Mouse (Mus musculus): Measurements from ENCODE around the gene Olfr504. TPM values are rescaled to one million over a fixed set of nuclear protein-coding genes. Genes with fewer than 3 reads are reported as not detected.
"Not testable (repeated sequence)": the region's sequence is repeated elsewhere in the genome, so short reads cannot be mapped to it uniquely, and the experiment has no call there.

Olfr504 gene
- not detected in 2 replicates for polyA plus RNA-seq (2015; fragmentation: Nextera tagmentation; extraction: Ambion mirVana)

DNA sequence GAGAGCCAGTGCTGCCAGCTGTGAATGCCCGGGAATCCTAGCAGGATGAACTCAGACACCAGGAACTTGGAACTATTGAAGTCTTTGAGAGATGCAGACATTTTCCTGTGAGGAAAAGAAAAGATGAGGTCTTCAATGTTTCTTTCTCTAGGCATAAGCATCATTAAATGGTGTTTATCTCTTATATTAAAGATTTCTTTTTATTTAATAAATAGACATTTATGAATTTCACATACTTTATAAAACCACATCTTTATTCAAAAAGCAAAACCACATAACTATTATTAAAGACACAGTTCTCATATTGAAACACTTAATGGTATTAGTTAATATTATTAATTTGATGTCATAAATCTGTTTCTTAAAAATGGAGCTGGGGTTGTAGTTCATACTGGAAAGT, at the start of gene Olfr504:
TSS of gene Olfr504 (minus strand) at position 101 of the 400 bp plus-strand sequence.
- ATAC-seq (ENCODE audit: insufficient number of reproducible peaks, low FRiP score, low TSS enrichment, low read depth) = no peak
- H3K4me2 ChIP-seq = no peak within 1 kb of the TSS
- H3K4me3 ChIP-seq = no peak within 1 kb of the TSS
- no peaks in the 10 kb centered on the region for H3K27me3 ChIP-seq
- H3K27ac ChIP-seq = no peak within 1 kb of the TSS
- H3K36me3 ChIP-seq = no peaks in the 10 kb centered on the region
- no peaks in the 10 kb centered on the region for H3K4me1 ChIP-seq
- WGBS = 85% methylated on average over 1 of the region's 1 CpGs
- no peak within 1 kb of the TSS for H3K9ac ChIP-seq
- H3K9me3 ChIP-seq = no peaks in the 10 kb centered on the region

DNA sequence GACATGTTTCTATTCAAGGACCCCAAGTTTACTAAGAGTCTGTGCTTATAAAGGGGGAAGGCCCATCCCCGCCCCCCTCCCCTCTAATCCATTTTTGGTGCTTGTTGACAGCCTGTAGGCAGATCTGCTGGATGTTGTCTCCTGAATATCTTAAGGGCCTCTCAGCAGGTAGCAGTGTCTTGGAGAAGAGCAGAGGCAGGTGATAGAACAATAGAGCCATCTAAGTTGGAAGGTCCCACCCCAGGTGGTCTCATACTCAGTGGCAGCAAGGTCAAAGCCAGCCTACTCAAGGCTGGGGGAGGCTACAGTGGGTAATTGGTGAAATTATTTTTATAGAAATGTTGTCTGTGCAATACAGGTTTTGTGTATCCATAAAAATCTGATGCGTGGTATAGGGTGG, 48.5 kb upstream of the Olfr504 start:
- Histone ChIP-seq H3K27me3 (no peaks in the 10 kb centered on the region), H3K36me3 (no peaks in the 10 kb centered on the region), H3K9ac (no peak overlapping the region), H3K4me2 (no peak overlapping the region), H3K4me1 (no peaks in the 10 kb centered on the region), H3K27ac (no peak overlapping the region), H3K9me3 (no peaks in the 10 kb centered on the region), H3K4me3 (no peak overlapping the region)
- 77% methylated on average over 2 of the region's 2 CpGs for WGBS
- ATAC-seq (ENCODE audit: insufficient number of reproducible peaks, low FRiP score, low TSS enrichment, low read depth) = no peak

DNA sequence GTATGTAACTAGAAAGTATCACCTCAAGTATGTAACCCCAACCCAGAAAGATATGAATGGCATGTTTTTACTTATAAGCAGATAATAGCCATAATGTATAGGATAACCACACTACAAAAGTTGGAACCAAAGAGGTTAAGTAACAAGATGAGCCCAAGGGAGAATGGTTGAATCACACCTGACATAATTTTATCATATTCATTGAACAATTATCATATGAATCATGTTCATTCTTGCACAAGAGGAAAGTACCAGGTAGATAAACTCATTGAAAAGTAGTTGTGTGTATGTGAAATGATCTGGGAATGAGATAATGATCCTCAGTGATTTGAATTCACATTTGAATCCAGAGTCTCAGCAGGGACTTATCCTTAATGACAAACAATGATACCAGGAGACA, 44.9 kb upstream of the Olfr504 start, which contains the start of gene Olfr506:
TSS of gene Olfr506 (plus strand) at position 301 of the 400 bp plus-strand sequence.
- no peaks in the 10 kb centered on the region for H3K4me1 ChIP-seq
- H3K27me3 ChIP-seq = no peaks in the 10 kb centered on the region
- no peak within 1 kb of the TSS for H3K4me3 ChIP-seq
- no peaks in the 10 kb centered on the region for H3K9me3 ChIP-seq
- no peak within 1 kb of the TSS for H3K9ac ChIP-seq
- ATAC-seq (ENCODE audit: insufficient number of reproducible peaks, low FRiP score, low TSS enrichment, low read depth) = no peak
- no peak within 1 kb of the TSS for H3K27ac ChIP-seq
- H3K4me2 ChIP-seq = no peak within 1 kb of the TSS
- no peaks in the 10 kb centered on the region for H3K36me3 ChIP-seq

DNA sequence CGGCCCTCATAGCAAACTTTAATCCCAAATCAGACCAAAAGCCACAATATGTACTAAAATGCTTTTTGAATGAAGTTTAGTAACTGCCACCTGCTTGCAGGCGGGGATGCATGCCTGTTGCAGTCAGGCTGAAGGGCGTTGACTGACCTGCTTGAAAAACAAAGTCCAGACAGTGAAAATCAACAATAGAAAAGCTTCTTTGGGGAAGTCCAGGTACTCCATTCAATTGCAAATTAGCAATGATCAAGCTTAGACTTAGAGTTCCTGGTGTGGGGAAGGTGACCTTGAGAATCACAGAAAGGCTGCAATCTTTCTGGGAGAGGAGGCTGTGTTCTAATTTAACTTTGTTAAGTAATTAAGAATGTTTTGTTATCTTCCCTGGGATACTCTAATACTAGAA, 36.3 kb upstream of the Olfr504 start:
- ATAC-seq (ENCODE audit: insufficient number of reproducible peaks, low FRiP score, low TSS enrichment, low read depth); H3K4me3 ChIP-seq: not testable (repeated sequence)
- 79% methylated on average over 3 of the region's 3 CpGs for WGBS

DNA sequence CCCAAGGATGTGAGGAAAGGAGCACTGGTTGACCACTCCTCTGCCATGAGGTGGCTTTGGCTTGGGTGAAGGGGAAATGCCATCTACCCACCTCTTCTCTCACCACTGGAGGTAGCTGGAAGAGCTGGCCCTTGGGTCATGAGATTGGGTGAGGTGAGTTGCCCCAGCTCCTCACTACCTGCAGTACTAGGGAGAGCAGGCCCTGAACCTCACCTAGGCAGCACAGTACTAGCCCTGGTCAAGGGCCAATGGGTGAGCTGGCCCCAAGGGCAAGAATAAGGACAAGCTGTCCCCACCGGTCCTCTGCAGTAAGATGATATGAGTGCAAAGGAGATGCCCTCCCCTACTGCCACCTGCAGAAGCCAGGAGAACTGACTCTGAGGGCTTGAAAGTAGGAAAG, 24.2 kb upstream of the Olfr504 start:
- Histone ChIP-seq H3K4me1 (no peaks in the 10 kb centered on the region), H3K27me3 (no peaks in the 10 kb centered on the region), H3K27ac (no peak overlapping the region), H3K9ac (no peak overlapping the region), H3K9me3 (no peaks in the 10 kb centered on the region), H3K4me3 (no peak overlapping the region), H3K4me2 (no peak overlapping the region), H3K36me3 (no peaks in the 10 kb centered on the region)
- ATAC-seq (ENCODE audit: insufficient number of reproducible peaks, low FRiP score, low TSS enrichment, low read depth) = no peak
- WGBS = 95% methylated on average over 1 of the region's 1 CpGs

More for the DNA sequence above, 36.3 kb upstream of the Olfr504 start:
- not testable (repeated sequence) for H3K9ac ChIP-seq, H3K4me1 ChIP-seq, H3K9me3 ChIP-seq, H3K4me2 ChIP-seq, H3K36me3 ChIP-seq, H3K27ac ChIP-seq, H3K27me3 ChIP-seq

DNA sequence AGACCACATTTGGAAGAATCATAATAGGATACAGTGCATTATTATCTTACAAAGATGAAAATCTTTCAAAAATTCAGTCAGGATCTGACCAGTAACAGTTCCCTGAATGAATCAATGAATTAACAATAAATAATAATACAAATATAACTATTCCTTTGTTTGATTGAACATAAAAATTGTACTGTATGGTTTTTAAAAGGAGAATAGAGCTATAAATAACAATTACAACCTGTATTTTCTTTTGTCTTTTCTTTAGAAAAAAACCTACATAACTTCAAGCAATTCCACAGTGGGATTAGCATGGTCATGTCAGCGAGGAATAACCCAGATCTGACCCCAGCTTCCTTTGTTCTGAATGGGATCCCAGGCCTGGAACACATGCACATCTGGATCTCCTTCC, 21.4 kb downstream of the Olfr504 start, which contains the start of gene Olfr503:
TSS of gene Olfr503 (plus strand) at position 301 of the 400 bp plus-strand sequence.
- H3K4me1 ChIP-seq; H3K4me3 ChIP-seq; H3K9ac ChIP-seq; H3K27me3 ChIP-seq; H3K9me3 ChIP-seq; H3K27ac ChIP-seq; ATAC-seq (ENCODE audit: insufficient number of reproducible peaks, low FRiP score, low TSS enrichment, low read depth); H3K36me3 ChIP-seq; H3K4me2 ChIP-seq: not testable (repeated sequence)
- 48% methylated on average over 1 of the region's 1 CpGs for WGBS

DNA sequence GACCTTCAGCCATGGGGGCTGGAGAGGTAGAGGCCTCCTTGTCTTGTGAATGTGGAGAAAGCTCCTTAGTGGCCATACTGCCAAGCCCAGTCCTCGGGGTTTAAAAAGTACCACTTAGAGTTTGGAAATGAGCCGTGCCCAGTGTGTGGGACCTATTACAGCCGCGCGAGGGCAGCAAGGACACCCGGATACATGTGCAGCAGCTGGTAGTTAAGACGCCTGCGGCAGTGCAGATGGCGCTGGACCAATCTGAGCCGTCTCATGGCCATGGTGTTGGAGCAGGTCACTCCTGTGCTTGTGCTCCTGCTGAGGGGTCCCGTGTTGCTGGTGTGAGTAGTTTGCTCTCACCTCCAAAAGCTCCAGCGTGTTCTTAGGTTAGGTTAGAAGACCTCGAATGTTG, 23.2 kb downstream of the Olfr504 start:
- H3K4me3 ChIP-seq = no peak overlapping the region
- no peak for ATAC-seq (ENCODE audit: insufficient number of reproducible peaks, low FRiP score, low TSS enrichment, low read depth)
- H3K27ac ChIP-seq = no peak overlapping the region
- no peak overlapping the region for H3K4me2 ChIP-seq
- no peaks in the 10 kb centered on the region for H3K4me1 ChIP-seq
- no peaks in the 10 kb centered on the region for H3K36me3 ChIP-seq
- WGBS = 85% methylated on average over 13 of the region's 13 CpGs
- no peaks in the 10 kb centered on the region for H3K9me3 ChIP-seq
- H3K9ac ChIP-seq = no peak overlapping the region
- H3K27me3 ChIP-seq = no peaks in the 10 kb centered on the region

DNA sequence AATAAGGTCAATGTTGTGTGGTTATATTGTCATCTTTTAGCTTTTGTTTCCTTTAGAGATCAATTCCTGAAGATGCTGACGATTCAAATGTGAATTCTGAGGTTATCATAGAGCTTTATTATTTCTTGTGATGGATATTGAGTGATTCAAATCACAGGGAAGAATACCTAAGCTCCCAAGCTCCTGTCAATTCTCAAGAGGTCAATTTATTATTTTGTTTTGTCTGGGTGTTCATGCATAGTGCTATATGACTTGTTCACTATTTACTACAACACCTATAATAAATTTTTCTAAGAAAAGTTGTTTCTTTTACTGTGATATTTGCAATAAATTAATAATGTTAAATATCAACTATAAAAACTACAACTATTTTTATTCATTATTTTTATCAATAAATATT, 40.6 kb downstream of the Olfr504 start, which contains the start of gene Olfr502:
TSS of gene Olfr502 (minus strand) at position 101 of the 400 bp plus-strand sequence.
- 71% methylated on average over 1 of the region's 1 CpGs for WGBS
- Histone ChIP-seq H3K4me2 (no peak within 1 kb of the TSS), H3K27ac (no peak within 1 kb of the TSS), H3K9ac (no peak within 1 kb of the TSS), H3K4me1 (no peaks in the 10 kb centered on the region), H3K36me3 (no peaks in the 10 kb centered on the region), H3K9me3 (no peaks in the 10 kb centered on the region), H3K4me3 (no peak within 1 kb of the TSS), H3K27me3 (no peaks in the 10 kb centered on the region)
- ATAC-seq (ENCODE audit: insufficient number of reproducible peaks, low FRiP score, low TSS enrichment, low read depth) = no peak

Other genes with a start within 250 kb of the Olfr504 start
- 0.25 TPM in 1 of 2 replicates, not detected in the other for gene Olfr492, start 242.1 kb downstream of the Olfr504 start, polyA plus RNA-seq (2015; fragmentation: Nextera tagmentation; extraction: Ambion mirVana)
- gene Olfr493, start 218.8 kb downstream of the Olfr504 start, polyA plus RNA-seq (2015; fragmentation: Nextera tagmentation; extraction: Ambion mirVana) = not detected in 2 replicates
- 0.15 TPM in 1 of 2 replicates, not detected in the other for gene Olfr494, start 200.5 kb downstream of the Olfr504 start, polyA plus RNA-seq (2015; fragmentation: Nextera tagmentation; extraction: Ambion mirVana)
- not detected in 2 replicates for gene Olfr495, start 172.6 kb downstream of the Olfr504 start, polyA plus RNA-seq (2015; fragmentation: Nextera tagmentation; extraction: Ambion mirVana)
- gene Olfr497, start 145.4 kb downstream of the Olfr504 start, polyA plus RNA-seq (2015; fragmentation: Nextera tagmentation; extraction: Ambion mirVana) = not detected in 2 replicates
- gene Olfr498, start 100.5 kb downstream of the Olfr504 start, polyA plus RNA-seq (2015; fragmentation: Nextera tagmentation; extraction: Ambion mirVana) = not detected in 2 replicates
- not detected in 2 replicates for gene Olfr502, start 40.7 kb downstream of the Olfr504 start, polyA plus RNA-seq (2015; fragmentation: Nextera tagmentation; extraction: Ambion mirVana)
- not detected in 2 replicates for gene Olfr503, start 21.3 kb downstream of the Olfr504 start, polyA plus RNA-seq (2015; fragmentation: Nextera tagmentation; extraction: Ambion mirVana)
- gene Olfr506, start 45.0 kb upstream of the Olfr504 start, polyA plus RNA-seq (2015; fragmentation: Nextera tagmentation; extraction: Ambion mirVana) = not detected in 2 replicates
- not detected in 2 replicates for gene Olfr507, start 56.0 kb upstream of the Olfr504 start, polyA plus RNA-seq (2015; fragmentation: Nextera tagmentation; extraction: Ambion mirVana)
- gene Olfr508, start 64.2 kb upstream of the Olfr504 start, polyA plus RNA-seq (2015; fragmentation: Nextera tagmentation; extraction: Ambion mirVana) = not detected in 2 replicates
- not detected in 2 replicates for gene Olfr509, start 86.1 kb upstream of the Olfr504 start, polyA plus RNA-seq (2015; fragmentation: Nextera tagmentation; extraction: Ambion mirVana)
- gene Olfr510, start 100.6 kb upstream of the Olfr504 start, polyA plus RNA-seq (2015; fragmentation: Nextera tagmentation; extraction: Ambion mirVana) = not detected in 2 replicates
- gene Olfr512, start 147.5 kb upstream of the Olfr504 start, polyA plus RNA-seq (2015; fragmentation: Nextera tagmentation; extraction: Ambion mirVana) = not detected in 2 replicates
- not detected in 2 replicates for gene Olfr513, start 185.2 kb upstream of the Olfr504 start, polyA plus RNA-seq (2015; fragmentation: Nextera tagmentation; extraction: Ambion mirVana)